Mouse (Mus musculus) midbrain, embryonic 10.5 days (tissue): Measurements from ENCODE around the gene Atrn. TPM values are rescaled to one million over a fixed set of nuclear protein-coding genes. Genes with fewer than 3 reads are reported as not detected.
A peak's percentile ranks its signal among the peaks of the same experiment; 100 is the strongest.
"Not testable (repeated sequence)": the region's sequence is repeated elsewhere in the genome, so short reads cannot be mapped to it uniquely, and the experiment has no call there.

Experiments
- DNase-seq: peaks from one replicate; pipeline ENCODE4 v3.0.0-alpha.2; 2017; ENCODE audit warnings: low spot score
- H3K27ac ChIP-seq: fragments of 300-500 bp; sonication (generic); replicated peaks from 2 replicates; pipeline ENCODE4 v1.5.1; 2016; ENCODE audit warnings: mild to moderate bottlenecking
- H3K27me3 ChIP-seq: fragments of 300-500 bp; sonication (generic); 2 replicates; pipeline ENCODE4 v1.6.1; 2016; ENCODE audit warnings: low read depth, mild to moderate bottlenecking; ENCODE audit not compliant: poor library complexity, severe bottlenecking
- H3K36me3 ChIP-seq: fragments of 300-500 bp; sonication (generic); 2 replicates; pipeline ENCODE4 v1.6.1; 2016; ENCODE audit warnings: mild to moderate bottlenecking, moderate library complexity
- H3K4me1 ChIP-seq: fragments of 300-500 bp; sonication (generic); 2 replicates; pipeline ENCODE4 v1.6.1; 2016
- H3K4me3 ChIP-seq: fragments of 300-500 bp; sonication (generic); 2 replicates; pipeline ENCODE4 v1.5.1; 2016; ENCODE audit warnings: mild to moderate bottlenecking, moderate library complexity
- H3K9me3 ChIP-seq: fragments of 300-500 bp; sonication (generic); replicated peaks from 2 replicates; pipeline ENCODE4 v1.6.1; 2016; ENCODE audit warnings: mild to moderate bottlenecking
- WGBS: fragments of 180-500 bp; shearing (Covaris S2); methylation state at CpG from one replicate; pipeline ENCODE4 v1.1.7; 2016; 5-methylcytosine and 5-hydroxymethylcytosine counted together
- polyA plus RNA-seq: library from polyadenylated mRNA; unstranded; fragments of >200 nt; fragmentation: Nextera tagmentation; extraction: Ambion mirVana; gene quantifications from 2 replicates; pipeline ENCODE4 v1.2.1, GENCODE M21; 2016

The Atrn gene
- polyA plus RNA-seq, 1 experiment from 2014 or later: 5.7 TPM

GRCm38 (mm10) chr2:130974928-130975327 lies 68.6 kb downstream of the Atrn start:
- Histone ChIP-seq H3K9me3 (no peaks in the 10 kb centered on the region), H3K27me3 (no peaks in the 10 kb centered on the region), H3K36me3 (peaks cover 25% of the 10 kb centered on the region), H3K4me3 (no peak overlapping the region), H3K27ac (no peak overlapping the region), H3K4me1 (no peaks in the 10 kb centered on the region)
- 83% methylated on average over 1 of the region's 1 CpGs for WGBS
- DNase-seq: no peak

- Histone ChIP-seq H3K27me3 (no peaks in the 10 kb centered on the region), H3K9me3 (no peaks in the 10 kb centered on the region), H3K36me3 (peaks cover 27% of the 10 kb centered on the region), H3K27ac (no peak overlapping the region), H3K4me1 (no peaks in the 10 kb centered on the region), H3K4me3 (no peak overlapping the region)
- no peak for DNase-seq
Measured at GRCm38 (mm10) chr2:130977589-130977988, 71.3 kb downstream of the Atrn start.

GRCm38 (mm10) chr2:130978058-130978847 lies 72.0 kb downstream of the Atrn start:
- H3K4me3 ChIP-seq: no peak overlapping the region
- peaks cover 33% of the 10 kb centered on the region for H3K36me3 ChIP-seq
- H3K4me1 ChIP-seq: no peaks in the 10 kb centered on the region
- WGBS: 81% methylated on average over 10 of the region's 10 CpGs
- no peaks in the 10 kb centered on the region for H3K27me3 ChIP-seq
- DNase-seq: no peak
- no peaks in the 10 kb centered on the region for H3K9me3 ChIP-seq
- H3K27ac ChIP-seq: 0 out of 2 replicates have a peak overlapping the region, but pooled peaks have one; percentile 0

GRCm38 (mm10) chr2:130979138-130979537 lies 72.8 kb downstream of the Atrn start:
- Histone ChIP-seq H3K4me1 (no peaks in the 10 kb centered on the region), H3K36me3 (peaks cover 25% of the 10 kb centered on the region), H3K27me3 (no peaks in the 10 kb centered on the region), H3K9me3 (no peaks in the 10 kb centered on the region), H3K4me3 (no peak overlapping the region), H3K27ac (no peak overlapping the region)
- DNase-seq: no peak

- Histone ChIP-seq H3K4me3 (no peak overlapping the region), H3K4me1 (no peaks in the 10 kb centered on the region), H3K27me3 (no peaks in the 10 kb centered on the region), H3K36me3 (peaks cover 26% of the 10 kb centered on the region), H3K9me3 (no peaks in the 10 kb centered on the region), H3K27ac (no peak overlapping the region)
- WGBS: 89% methylated on average over 2 of the region's 2 CpGs
- no peak for DNase-seq
Measured at GRCm38 (mm10) chr2:130992818-130993217, 86.5 kb downstream of the Atrn start.

GRCm38 (mm10) chr2:131009123-131009522 lies 102.8 kb downstream of the Atrn start:
- Histone ChIP-seq H3K4me3 (no peak overlapping the region), H3K36me3 (peaks cover 36% of the 10 kb centered on the region), H3K9me3 (no peaks in the 10 kb centered on the region), H3K4me1 (no peaks in the 10 kb centered on the region), H3K27ac (no peak overlapping the region), H3K27me3 (no peaks in the 10 kb centered on the region)
- 86% methylated on average over 2 of the region's 2 CpGs for WGBS
- no peak for DNase-seq

- H3K27ac ChIP-seq: no peak overlapping the region
- H3K4me1 ChIP-seq: no peaks in the 10 kb centered on the region
- DNase-seq: no peak
- no peaks in the 10 kb centered on the region for H3K9me3 ChIP-seq
- no peaks in the 10 kb centered on the region for H3K27me3 ChIP-seq
- WGBS: 85% methylated on average over 1 of the region's 1 CpGs
- no peak overlapping the region for H3K4me3 ChIP-seq
- peaks cover 30% of the 10 kb centered on the region for H3K36me3 ChIP-seq
Measured at GRCm38 (mm10) chr2:131010566-131010965, 104.3 kb downstream of the Atrn start.

GRCm38 (mm10) chr2:131025230-131025629 lies 118.9 kb downstream of the Atrn start:
- Histone ChIP-seq H3K4me3 (no peak overlapping the region), H3K36me3 (peaks cover 49% of the 10 kb centered on the region), H3K4me1 (peaks cover 4% of the 10 kb centered on the region; the same call in 1 of the 2 replicates), H3K9me3 (no peaks in the 10 kb centered on the region), H3K27me3 (no peaks in the 10 kb centered on the region), H3K27ac (no peak overlapping the region)
- no peak for DNase-seq
- WGBS: 91% methylated on average over 2 of the region's 2 CpGs

- DNase-seq: no peak
- no peak overlapping the region for H3K4me3 ChIP-seq
- H3K9me3 ChIP-seq: no peaks in the 10 kb centered on the region
- peaks cover 36% of the 10 kb centered on the region for H3K36me3 ChIP-seq
- no peak overlapping the region for H3K27ac ChIP-seq
- WGBS: 92% methylated on average over 3 of the region's 3 CpGs
- H3K4me1 ChIP-seq: peaks cover 4% of the 10 kb centered on the region; the same call in 1 of the 2 replicates
- H3K27me3 ChIP-seq: no peaks in the 10 kb centered on the region
Measured at GRCm38 (mm10) chr2:131026941-131027340, 120.6 kb downstream of the Atrn start.

- no peak for DNase-seq
- H3K36me3 ChIP-seq: peaks cover 15% of the 10 kb centered on the region
- no peaks in the 10 kb centered on the region for H3K27me3 ChIP-seq
- no peak overlapping the region for H3K27ac ChIP-seq
- H3K4me3 ChIP-seq: no peak overlapping the region
- 80% methylated on average over 9 of the region's 9 CpGs for WGBS
- H3K4me1 ChIP-seq: peaks cover 4% of the 10 kb centered on the region; the same call in 1 of the 2 replicates
- no peaks in the 10 kb centered on the region for H3K9me3 ChIP-seq
Measured at GRCm38 (mm10) chr2:131029065-131029935, 123.0 kb downstream of the Atrn start.

- DNase-seq: no peak
- no peak overlapping the region for H3K27ac ChIP-seq
- H3K4me3 ChIP-seq: no peak overlapping the region
- peaks cover 9% of the 10 kb centered on the region; the same call in 1 of the 2 replicates for H3K36me3 ChIP-seq
- H3K9me3 ChIP-seq: no peaks in the 10 kb centered on the region
- peaks cover 4% of the 10 kb centered on the region; the same call in 1 of the 2 replicates for H3K4me1 ChIP-seq
- WGBS: 89% methylated on average over 2 of the region's 2 CpGs
- H3K27me3 ChIP-seq: no peaks in the 10 kb centered on the region
Measured at GRCm38 (mm10) chr2:131030561-131030960, 124.3 kb downstream of the Atrn start.

- H3K9me3 ChIP-seq: no peaks in the 10 kb centered on the region
- H3K27ac ChIP-seq: no peak overlapping the region
- H3K4me3 ChIP-seq: no peak overlapping the region
- peaks cover 5% of the 10 kb centered on the region; the same call in 1 of the 2 replicates for H3K36me3 ChIP-seq
- DNase-seq: no peak
- H3K27me3 ChIP-seq: no peaks in the 10 kb centered on the region
- WGBS: 84% methylated on average over 1 of the region's 1 CpGs
- peaks cover 4% of the 10 kb centered on the region; the same call in 1 of the 2 replicates for H3K4me1 ChIP-seq
Measured at GRCm38 (mm10) chr2:131030998-131031397, 124.7 kb downstream of the Atrn start.

GRCm38 (mm10) chr2:131031406-131031805 lies 125.1 kb downstream of the Atrn start:
- not testable (repeated sequence) for H3K27ac ChIP-seq, H3K4me1 ChIP-seq, DNase-seq, H3K9me3 ChIP-seq, H3K36me3 ChIP-seq, H3K27me3 ChIP-seq, H3K4me3 ChIP-seq
- WGBS: 79% methylated on average over 1 of the region's 1 CpGs
